Mouse (Mus musculus) hindbrain, embryonic 12.5 days (tissue): ENCODE results near the gene Adh1. TPM values are rescaled to one million over a fixed set of nuclear protein-coding genes. Genes with fewer than 3 reads are reported as not detected.

ENCODE experiments used
- ATAC-seq: fragments of 200-750 bp; cut with Nextera tagmentation; 2 replicates; pipeline ENCODE4 v1.8.0; 2017; ENCODE audit warnings: moderate TSS enrichment; ENCODE audit not compliant: low FRiP score
- H3K27ac ChIP-seq: fragments of 300-500 bp; sonication (generic); 2 replicates; pipeline ENCODE4 v1.5.1; 2016; ENCODE audit warnings: mild to moderate bottlenecking
- H3K27me3 ChIP-seq: fragments of 300-500 bp; sonication (generic); 2 replicates; pipeline ENCODE4 v1.6.1; 2016; ENCODE audit warnings: mild to moderate bottlenecking
- H3K36me3 ChIP-seq: fragments of 300-500 bp; sonication (generic); 2 replicates; pipeline ENCODE4 v1.6.1; 2016; ENCODE audit warnings: mild to moderate bottlenecking
- H3K4me1 ChIP-seq: fragments of 300-500 bp; sonication (generic); 2 replicates; pipeline ENCODE4 v1.6.1; 2016
- H3K4me2 ChIP-seq: fragments of 300-500 bp; sonication (generic); replicated peaks from 2 replicates; pipeline ENCODE4 v1.6.1; 2016; ENCODE audit warnings: mild to moderate bottlenecking
- H3K4me3 ChIP-seq: fragments of 300-500 bp; sonication (generic); 2 replicates; pipeline ENCODE4 v1.5.1; 2016; ENCODE audit warnings: mild to moderate bottlenecking
- H3K9ac ChIP-seq: fragments of 300-500 bp; sonication (generic); 2 replicates; pipeline ENCODE4 v1.6.1; 2016; ENCODE audit warnings: mild to moderate bottlenecking, moderate library complexity
- H3K9me3 ChIP-seq: fragments of 300-500 bp; sonication (generic); replicated peaks from 2 replicates; pipeline ENCODE4 v1.6.1; 2016; ENCODE audit warnings: mild to moderate bottlenecking
- WGBS: fragments of 180-500 bp; shearing (Covaris S2); methylation state at CpG from one replicate; pipeline ENCODE4 v1.1.7; 2016; 5-methylcytosine and 5-hydroxymethylcytosine counted together
- polyA plus RNA-seq: library from polyadenylated mRNA; unstranded; fragments of >200 nt; fragmentation: Nextera tagmentation; extraction: Ambion mirVana; gene quantifications from 2 replicates; pipeline ENCODE4 v1.2.1, GENCODE M21; 2016

Gene Adh1
- polyA plus RNA-seq, 1 experiment from 2014 or later: 0.39 TPM

GRCm38 (mm10) chr3:138264648-138265047 is 3.9 kb downstream of the Adh1 start:
- Histone ChIP-seq H3K4me2 (no peak overlapping the region), H3K4me1 (no peaks in the 10 kb centered on the region), H3K36me3 (no peaks in the 10 kb centered on the region), H3K4me3 (no peak overlapping the region), H3K27me3 (no peaks in the 10 kb centered on the region), H3K9me3 (no peaks in the 10 kb centered on the region), H3K9ac (no peak overlapping the region), H3K27ac (no peak overlapping the region)
- 81% methylated on average over 3 of the region's 3 CpGs for WGBS
- ATAC-seq: no peak

- no peak overlapping the region for H3K9ac ChIP-seq
- no peak overlapping the region for H3K27ac ChIP-seq
- WGBS: 31% methylated on average over 1 of the region's 1 CpGs
- H3K4me3 ChIP-seq: no peak overlapping the region
- no peaks in the 10 kb centered on the region for H3K4me1 ChIP-seq
- H3K27me3 ChIP-seq: no peaks in the 10 kb centered on the region
- no peaks in the 10 kb centered on the region for H3K9me3 ChIP-seq
- no peaks in the 10 kb centered on the region for H3K36me3 ChIP-seq
- H3K4me2 ChIP-seq: no peak overlapping the region
- ATAC-seq: no peak
These were observed 9.7 kb downstream of the Adh1 start for GRCm38 (mm10) chr3:138270507-138270906.

- H3K9me3 ChIP-seq: no peaks in the 10 kb centered on the region
- no peaks in the 10 kb centered on the region for H3K4me1 ChIP-seq
- H3K4me2 ChIP-seq: no peak overlapping the region
- no peak overlapping the region for H3K9ac ChIP-seq
- no peak overlapping the region for H3K4me3 ChIP-seq
- H3K27ac ChIP-seq: no peak overlapping the region
- H3K36me3 ChIP-seq: no peaks in the 10 kb centered on the region
- ATAC-seq: no peak
- WGBS: 99% methylated on average over 2 of the region's 2 CpGs
- no peaks in the 10 kb centered on the region for H3K27me3 ChIP-seq
These were observed 10.5 kb downstream of the Adh1 start for GRCm38 (mm10) chr3:138271297-138271696.

GRCm38 (mm10) chr3:138273080-138273479 is 12.3 kb downstream of the Adh1 start:
- Histone ChIP-seq H3K36me3 (no peaks in the 10 kb centered on the region), H3K4me3 (no peak overlapping the region), H3K4me1 (no peaks in the 10 kb centered on the region), H3K9ac (no peak overlapping the region), H3K27ac (no peak overlapping the region), H3K9me3 (no peaks in the 10 kb centered on the region), H3K27me3 (no peaks in the 10 kb centered on the region), H3K4me2 (no peak overlapping the region)
- 90% methylated on average over 7 of the region's 7 CpGs for WGBS
- no peak for ATAC-seq

- Histone ChIP-seq H3K27me3 (no peaks in the 10 kb centered on the region), H3K4me3 (no peak overlapping the region), H3K4me1 (no peaks in the 10 kb centered on the region), H3K4me2 (no peak overlapping the region), H3K27ac (no peak overlapping the region), H3K36me3 (no peaks in the 10 kb centered on the region), H3K9me3 (no peaks in the 10 kb centered on the region), H3K9ac (no peak overlapping the region)
- 94% methylated on average over 3 of the region's 3 CpGs for WGBS
- no peak for ATAC-seq
These were observed 14.3 kb downstream of the Adh1 start for GRCm38 (mm10) chr3:138275100-138275499.

GRCm38 (mm10) chr3:138282556-138282955 is 21.8 kb downstream of the Adh1 start:
- Histone ChIP-seq H3K4me3 (no peak overlapping the region), H3K27ac (no peak overlapping the region), H3K36me3 (no peaks in the 10 kb centered on the region), H3K9ac (no peak overlapping the region), H3K4me2 (no peak overlapping the region), H3K9me3 (no peaks in the 10 kb centered on the region), H3K27me3 (no peaks in the 10 kb centered on the region), H3K4me1 (peaks cover 6% of the 10 kb centered on the region)
- no peak for ATAC-seq
- WGBS: 78% methylated on average over 9 of the region's 9 CpGs

- no peaks in the 10 kb centered on the region for H3K36me3 ChIP-seq
- no peak overlapping the region for H3K27ac ChIP-seq
- no peaks in the 10 kb centered on the region for H3K9me3 ChIP-seq
- H3K4me2 ChIP-seq: no peak overlapping the region
- no peak for ATAC-seq
- peaks cover 6% of the 10 kb centered on the region for H3K4me1 ChIP-seq
- no peaks in the 10 kb centered on the region for H3K27me3 ChIP-seq
- 96% methylated on average over 1 of the region's 1 CpGs for WGBS
- H3K9ac ChIP-seq: no peak overlapping the region
- H3K4me3 ChIP-seq: no peak overlapping the region
These were observed 23.0 kb downstream of the Adh1 start for GRCm38 (mm10) chr3:138283831-138284230.

GRCm38 (mm10) chr3:138285986-138286385 is 25.2 kb downstream of the Adh1 start:
- 88% methylated on average over 7 of the region's 7 CpGs for WGBS
- Histone ChIP-seq H3K27ac (no peak overlapping the region), H3K27me3 (no peaks in the 10 kb centered on the region), H3K36me3 (no peaks in the 10 kb centered on the region), H3K4me3 (no peak overlapping the region), H3K9me3 (no peaks in the 10 kb centered on the region), H3K4me1 (peaks cover 6% of the 10 kb centered on the region), H3K4me2 (no peak overlapping the region), H3K9ac (no peak overlapping the region)
- ATAC-seq: no peak

GRCm38 (mm10) chr3:138287686-138288085 is 26.9 kb downstream of the Adh1 start:
- no peaks in the 10 kb centered on the region for H3K9me3 ChIP-seq
- H3K4me1 ChIP-seq: no peaks in the 10 kb centered on the region
- ATAC-seq: no peak
- WGBS: 87% methylated on average over 4 of the region's 4 CpGs
- no peak overlapping the region for H3K4me2 ChIP-seq
- H3K27me3 ChIP-seq: no peaks in the 10 kb centered on the region
- H3K9ac ChIP-seq: no peak overlapping the region
- H3K36me3 ChIP-seq: no peaks in the 10 kb centered on the region
- no peak overlapping the region for H3K27ac ChIP-seq
- H3K4me3 ChIP-seq: no peak overlapping the region

- no peak for ATAC-seq
- Histone ChIP-seq H3K9ac (no peak overlapping the region), H3K27me3 (no peaks in the 10 kb centered on the region), H3K27ac (no peak overlapping the region), H3K9me3 (no peaks in the 10 kb centered on the region), H3K4me1 (no peaks in the 10 kb centered on the region), H3K4me2 (no peak overlapping the region), H3K36me3 (no peaks in the 10 kb centered on the region), H3K4me3 (no peak overlapping the region)
- WGBS: 51% methylated on average over 2 of the region's 2 CpGs
These were observed 29.9 kb downstream of the Adh1 start for GRCm38 (mm10) chr3:138290672-138291071.

- H3K4me2 ChIP-seq: no peak overlapping the region
- no peaks in the 10 kb centered on the region for H3K9me3 ChIP-seq
- WGBS: 93% methylated on average over 4 of the region's 4 CpGs
- H3K9ac ChIP-seq: no peak overlapping the region
- H3K27me3 ChIP-seq: no peaks in the 10 kb centered on the region
- no peak overlapping the region for H3K4me3 ChIP-seq
- no peak overlapping the region for H3K27ac ChIP-seq
- no peaks in the 10 kb centered on the region for H3K36me3 ChIP-seq
- no peaks in the 10 kb centered on the region for H3K4me1 ChIP-seq
- no peak for ATAC-seq
These were observed 30.8 kb downstream of the Adh1 start for GRCm38 (mm10) chr3:138291529-138292117.

- H3K27me3 ChIP-seq: no peaks in the 10 kb centered on the region
- H3K9me3 ChIP-seq: peaks cover 9% of the 10 kb centered on the region
- H3K4me2 ChIP-seq: no peak overlapping the region
- H3K27ac ChIP-seq: no peak overlapping the region
- H3K36me3 ChIP-seq: no peaks in the 10 kb centered on the region
- 84% methylated on average over 7 of the region's 7 CpGs for WGBS
- H3K4me1 ChIP-seq: no peaks in the 10 kb centered on the region
- H3K9ac ChIP-seq: no peak overlapping the region
- ATAC-seq: no peak
- H3K4me3 ChIP-seq: no peak overlapping the region
These were observed 32.6 kb downstream of the Adh1 start for GRCm38 (mm10) chr3:138293298-138293895.

- Histone ChIP-seq H3K4me2 (no peak overlapping the region), H3K4me3 (no peak overlapping the region), H3K36me3 (no peaks in the 10 kb centered on the region), H3K4me1 (no peaks in the 10 kb centered on the region), H3K9ac (no peak overlapping the region), H3K9me3 (peaks cover 15% of the 10 kb centered on the region), H3K27me3 (no peaks in the 10 kb centered on the region), H3K27ac (no peak overlapping the region)
- 94% methylated on average over 9 of the region's 9 CpGs for WGBS
- ATAC-seq: no peak
These were observed 39.3 kb downstream of the Adh1 start for GRCm38 (mm10) chr3:138300130-138300529.
